Mouse (Mus musculus) liver, adult 2 months (tissue): Measurements from ENCODE around the gene Btnl9. TPM values are rescaled to one million over a fixed set of nuclear protein-coding genes. Genes with fewer than 3 reads are reported as not detected.

Experiments
- DNase-seq: peaks from one replicate; pipeline ENCODE4 v3.0.0-alpha.2; 2011; ENCODE audit warnings: low read depth, low spot score; ENCODE audit errors: extremely low read depth
- H3K27ac ChIP-seq: fragments of 200-500 bp; replicated peaks from 2 replicates; pipeline ENCODE4 v1.5.1; 2012; ENCODE audit warnings: low read depth, mild to moderate bottlenecking, control low read depth, inconsistent platforms, low read length; ENCODE audit not compliant: insufficient read depth
- H3K27me3 ChIP-seq: fragments of 200-500 bp; 2 replicates; pipeline ENCODE4 v1.6.1; 2012; ENCODE audit warnings: mild to moderate bottlenecking, moderate library complexity, low read length, inconsistent platforms; ENCODE audit not compliant: control insufficient read depth, insufficient read depth
- H3K36me3 ChIP-seq: fragments of 200-500 bp; 2 replicates; pipeline ENCODE4 v1.6.1; 2012; ENCODE audit warnings: low read length, inconsistent platforms; ENCODE audit not compliant: control insufficient read depth, insufficient read depth
- H3K4me1 ChIP-seq: fragments of 200-500 bp; 2 replicates; pipeline ENCODE4 v1.6.1; 2011; ENCODE audit warnings: low read length; ENCODE audit not compliant: control insufficient read depth, insufficient read depth
- H3K4me3 ChIP-seq: fragments of 200-500 bp; 2 replicates; pipeline ENCODE4 v1.5.1; 2011; ENCODE audit warnings: low read depth, mild to moderate bottlenecking, control low read depth, low read length, moderate library complexity; ENCODE audit not compliant: insufficient read depth
- H3K79me2 ChIP-seq: fragments of 200-500 bp; 2 replicates; pipeline ENCODE4 v1.6.1; 2012; ENCODE audit warnings: inconsistent platforms, mild to moderate bottlenecking, low read length, moderate library complexity; ENCODE audit not compliant: control insufficient read depth, insufficient read depth
- H3K9ac ChIP-seq: fragments of 200-500 bp; 2 replicates; pipeline ENCODE4 v1.6.1; 2012; ENCODE audit warnings: low read depth, mild to moderate bottlenecking, control low read depth, inconsistent platforms, low read length
- CTCF ChIP-seq: fragments of 200-500 bp; IDR thresholded peaks from 2 replicates; pipeline ENCODE4 v1.5.1; 2011; ENCODE audit warnings: low read depth, low read length, control low read depth
- POLR2A ChIP-seq: fragments of 200-500 bp; IDR thresholded peaks from 2 replicates; pipeline ENCODE4 v1.6.1; 2011; ENCODE audit warnings: low read length, control low read depth; ENCODE audit not compliant: insufficient read depth; ENCODE audit errors: extremely low read depth
- WGBS: fragments of 180-500 bp; shearing (Covaris S2); methylation state at CpG from one replicate; pipeline ENCODE4 v1.1.7; 2018; 5-methylcytosine and 5-hydroxymethylcytosine counted together
- polyA plus RNA-seq: library from polyadenylated mRNA; depleted of rRNA; stranded (reverse); fragments of >200 nt; gene quantifications from 2 replicates; pipeline ENCODE4 v1.2.3, GENCODE M21; 2012
- total RNA-seq: library from RNA; depleted of rRNA; stranded (reverse); fragments of >200 nt; gene quantifications from 2 replicates; pipeline ENCODE4 v1.2.3, GENCODE M21; 2014

Gene Btnl9
- total and polyA plus RNA-seq, 2 experiments = 2.3 to 3.4 TPM

DNA sequence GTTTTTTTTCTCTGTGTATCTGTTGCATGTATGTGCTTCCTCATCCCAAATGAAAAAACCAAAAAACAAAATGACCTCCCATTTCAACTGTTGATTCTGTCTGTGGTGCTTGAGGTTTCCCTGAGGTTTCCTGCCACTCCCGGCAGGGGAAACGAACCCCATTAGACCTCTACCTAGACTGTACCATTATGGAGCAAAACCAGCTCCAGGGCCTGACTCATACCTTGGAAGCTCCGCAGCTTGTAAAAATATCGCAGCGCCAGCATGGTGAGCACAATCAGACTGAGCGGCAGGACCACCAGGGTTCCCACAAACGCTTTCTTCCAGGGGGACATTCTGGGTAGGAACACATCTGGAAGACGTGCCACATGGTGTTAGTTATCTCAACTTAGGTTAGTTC lies 11.6 kb downstream of the Btnl9 start:
- no peak overlapping the region for H3K27ac ChIP-seq
- no peak for TF ChIP-seq CTCF
- no peak for TF ChIP-seq POLR2A
- H3K4me3 ChIP-seq = no peak overlapping the region
- H3K79me2 ChIP-seq = no peaks in the 10 kb centered on the region
- 83% methylated on average over 8 of the region's 8 CpGs for WGBS
- H3K27me3 ChIP-seq = no peaks in the 10 kb centered on the region
- DNase-seq = no peak
- H3K36me3 ChIP-seq = no peaks in the 10 kb centered on the region
- H3K4me1 ChIP-seq = no peaks in the 10 kb centered on the region
- H3K9ac ChIP-seq = no peak overlapping the region

DNA sequence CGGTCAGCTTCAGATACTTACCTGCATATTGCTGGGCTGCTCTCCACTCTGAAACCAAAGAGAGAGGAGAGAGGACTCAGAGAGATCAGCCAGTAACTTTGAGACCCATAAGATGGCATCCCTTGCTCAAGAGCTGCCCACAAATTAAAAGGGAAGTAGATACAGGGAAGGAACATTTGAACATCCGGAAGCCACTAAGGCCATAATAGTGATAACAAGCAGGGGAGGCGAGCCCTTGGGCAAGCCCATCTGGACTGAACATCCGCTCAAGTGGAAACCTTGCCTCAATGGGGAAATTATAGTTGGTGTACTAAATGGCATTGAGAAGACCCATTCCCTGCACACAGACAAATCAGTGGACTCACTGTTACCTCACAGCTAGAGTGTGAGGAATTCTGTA lies 16.4 kb downstream of the Btnl9 start:
- 78% methylated on average over 4 of the region's 4 CpGs for WGBS
- DNase-seq = no peak
- no peaks in the 10 kb centered on the region for H3K36me3 ChIP-seq
- H3K27ac ChIP-seq = no peak overlapping the region
- H3K27me3 ChIP-seq = peaks cover 3% of the 10 kb centered on the region; the same call in 1 of the 2 replicates
- no peak overlapping the region for H3K9ac ChIP-seq
- no peak for TF ChIP-seq POLR2A
- TF ChIP-seq CTCF = no peak
- no peaks in the 10 kb centered on the region for H3K4me1 ChIP-seq
- H3K79me2 ChIP-seq = no peaks in the 10 kb centered on the region
- H3K4me3 ChIP-seq = no peak overlapping the region

DNA sequence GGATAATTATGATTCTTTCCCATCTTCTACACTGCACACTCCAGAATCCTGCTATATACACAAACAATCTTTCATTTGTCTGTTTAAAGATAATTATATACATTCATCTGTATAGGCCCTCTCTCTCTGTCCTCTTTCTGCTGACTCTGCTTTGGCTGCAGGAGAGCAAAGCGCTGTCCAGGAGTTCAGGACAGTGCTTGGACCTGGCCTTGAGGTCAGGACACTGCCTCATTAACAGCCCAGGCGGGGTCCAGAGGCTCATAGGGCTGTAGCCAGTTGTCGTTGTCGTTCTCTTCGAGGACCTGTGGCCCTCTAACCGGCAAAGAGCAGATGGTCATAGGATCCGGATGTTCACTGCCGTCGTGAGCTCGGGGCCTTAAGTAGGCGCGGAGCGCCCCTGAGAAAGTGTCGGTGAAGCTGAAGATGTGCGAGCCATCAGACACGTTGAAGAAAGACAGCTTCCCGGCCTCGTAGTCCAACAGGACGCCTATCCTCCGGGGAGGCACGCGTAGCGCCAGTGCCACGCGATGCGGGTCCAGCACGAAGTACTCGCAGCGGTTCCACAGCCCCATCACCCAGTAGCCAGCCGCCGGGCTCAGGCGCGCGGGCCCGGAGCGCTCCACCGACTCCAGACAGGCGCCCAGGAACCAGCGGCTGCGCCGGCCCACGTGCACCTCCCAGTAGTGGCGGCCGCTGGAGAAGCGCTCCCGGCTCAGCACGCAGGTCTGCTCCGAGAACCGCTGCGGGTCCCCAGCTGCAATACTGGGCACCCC lies 17.9 kb downstream of the Btnl9 start:
- 12% methylated on average over 50 of the region's 50 CpGs for WGBS
- Histone ChIP-seq H3K4me3 (no peak overlapping the region), H3K27ac (no peak overlapping the region), H3K9ac (no peak overlapping the region), H3K4me1 (no peaks in the 10 kb centered on the region), H3K27me3 (peaks cover 3% of the 10 kb centered on the region; the same call in 1 of the 2 replicates), H3K79me2 (no peaks in the 10 kb centered on the region), H3K36me3 (no peaks in the 10 kb centered on the region)
- no peak for TF ChIP-seq POLR2A
- no peak for TF ChIP-seq CTCF
- DNase-seq = no peak

DNA sequence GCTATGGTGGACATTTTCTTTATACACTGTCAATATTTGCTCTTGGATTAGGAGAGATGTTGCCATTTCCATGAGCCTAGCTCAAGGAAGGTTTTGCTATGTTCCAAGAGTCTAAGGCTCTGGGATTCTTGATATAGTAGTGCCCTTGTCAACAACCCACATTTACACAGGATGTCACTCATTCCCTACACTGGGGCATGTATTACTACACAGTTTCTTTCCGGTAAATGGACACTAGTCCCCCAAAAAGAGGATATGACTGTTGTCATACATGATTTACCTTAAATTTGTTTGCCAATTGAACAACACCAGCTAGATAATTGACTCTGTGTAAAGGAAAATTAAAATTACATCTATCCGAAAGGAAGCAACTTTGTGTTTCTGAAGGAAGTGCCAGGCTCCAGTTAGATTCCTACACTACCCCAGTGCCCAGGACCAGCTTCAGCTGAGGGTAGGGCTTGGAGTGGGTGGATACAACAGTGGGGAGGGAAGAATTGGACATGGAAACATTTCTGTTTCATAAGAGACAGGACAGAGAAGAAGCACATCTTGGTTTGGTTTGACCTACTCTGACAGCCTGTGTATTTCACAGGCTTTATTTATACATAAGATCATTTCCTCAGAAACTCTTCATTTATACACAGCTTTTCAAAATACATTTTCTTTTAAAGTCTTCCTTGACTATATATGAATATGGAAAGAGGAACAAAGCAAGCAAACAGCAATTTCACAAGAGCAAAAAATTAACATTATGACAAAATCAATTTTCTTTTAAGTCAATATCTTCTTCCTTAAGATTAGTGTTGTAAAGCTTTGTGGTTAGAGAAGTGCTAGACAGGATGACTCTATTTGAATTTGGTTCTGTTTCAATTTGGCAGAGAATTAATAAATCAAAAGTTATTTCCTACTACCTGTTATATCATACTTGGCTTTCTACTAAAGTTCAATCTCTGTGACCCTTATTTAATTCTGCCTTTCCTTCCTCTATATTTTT lies 29.8 kb downstream of the Btnl9 start:
- H3K79me2 ChIP-seq = no peaks in the 10 kb centered on the region
- no peaks in the 10 kb centered on the region for H3K27me3 ChIP-seq
- no peak overlapping the region for H3K27ac ChIP-seq
- H3K4me1 ChIP-seq = no peaks in the 10 kb centered on the region
- no peak for DNase-seq
- H3K36me3 ChIP-seq = no peaks in the 10 kb centered on the region
- TF ChIP-seq CTCF (no peak), POLR2A (no peak)
- no peak overlapping the region for H3K4me3 ChIP-seq
- no peak overlapping the region for H3K9ac ChIP-seq
- WGBS = 91% methylated on average over 2 of the region's 2 CpGs

DNA sequence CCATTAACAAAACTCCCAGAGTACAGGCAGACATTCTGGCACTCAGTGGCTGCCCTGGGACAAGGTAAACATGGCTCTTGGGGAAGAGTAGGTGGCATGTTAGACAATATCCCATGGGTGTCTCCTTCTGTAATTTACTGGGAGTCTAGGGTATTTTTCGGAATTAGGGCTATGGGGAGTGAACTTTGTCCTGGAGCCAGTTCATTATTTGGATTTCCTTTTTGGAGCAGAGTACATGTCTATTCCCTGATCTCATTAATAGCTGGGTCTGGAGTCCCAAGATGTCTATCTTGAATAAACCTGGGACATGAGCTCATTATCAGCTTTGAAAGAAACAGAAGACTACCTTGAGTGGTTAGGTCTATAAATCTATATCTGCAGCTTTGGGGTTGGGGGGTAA lies 32.9 kb downstream of the Btnl9 start, which contains the start of gene Olfr1394:
Gene Olfr1394 (plus strand): TSS at position 301 of the 400 bp plus-strand sequence.
- H3K79me2 ChIP-seq = no peaks in the 10 kb centered on the region
- H3K4me3 ChIP-seq = no peak within 1 kb of the TSS
- no peaks in the 10 kb centered on the region for H3K27me3 ChIP-seq
- 31% methylated on average over 1 of the region's 1 CpGs for whole genome bisulfite sequencing
- TF ChIP-seq POLR2A (no peak), CTCF (no peak)
- no peaks in the 10 kb centered on the region for H3K4me1 ChIP-seq
- no peak for DNase-seq
- H3K27ac ChIP-seq = no peak within 1 kb of the TSS
- no peaks in the 10 kb centered on the region for H3K36me3 ChIP-seq
- H3K9ac ChIP-seq = no peak within 1 kb of the TSS
